Mouse (Mus musculus): ENCODE measurements at regions not wholly inside any gene's neighbourhood (a gene's known extent, or its start where the extent isn't known, plus 50 kb on each side); places are given as distances from the start of the nearest gene placed in this dataset.

DNA sequence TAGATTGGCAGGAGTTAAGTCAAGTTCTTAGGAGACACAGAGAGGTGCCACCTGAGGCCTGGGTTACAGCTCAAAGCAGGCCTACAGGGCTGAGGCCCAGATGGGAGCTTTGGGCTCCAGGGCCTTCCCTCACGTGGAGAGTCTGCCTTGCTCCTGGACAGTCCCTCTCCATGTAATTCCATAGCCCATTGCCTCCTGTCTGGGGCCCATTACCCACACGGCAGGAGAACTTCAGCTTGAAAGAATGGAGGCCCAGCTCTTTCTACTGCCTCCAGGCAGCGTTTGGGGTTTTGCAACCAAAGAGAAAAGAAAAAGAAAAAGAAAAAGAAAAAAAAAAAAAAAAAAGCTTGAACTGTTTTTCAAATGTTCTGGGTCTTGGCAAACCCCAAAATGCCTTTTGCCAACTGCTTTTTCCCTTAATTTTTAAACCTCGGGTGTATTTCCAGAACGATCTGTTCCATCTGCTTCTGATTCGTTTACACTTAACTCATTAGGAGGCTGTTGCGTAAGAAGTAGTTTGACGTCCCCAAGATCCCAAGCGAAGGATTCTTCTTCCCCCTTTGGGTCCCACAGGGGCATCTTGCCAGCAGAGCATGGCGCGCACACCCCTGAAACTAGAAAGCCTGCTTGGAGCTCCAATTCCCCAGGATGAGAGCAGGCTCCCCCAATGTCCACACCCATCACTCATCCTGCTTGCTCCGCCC lies 165.4 kb upstream of the Zfp703 start:
- no peak for DNase-seq (ENCODE audit: low read depth)

DNA sequence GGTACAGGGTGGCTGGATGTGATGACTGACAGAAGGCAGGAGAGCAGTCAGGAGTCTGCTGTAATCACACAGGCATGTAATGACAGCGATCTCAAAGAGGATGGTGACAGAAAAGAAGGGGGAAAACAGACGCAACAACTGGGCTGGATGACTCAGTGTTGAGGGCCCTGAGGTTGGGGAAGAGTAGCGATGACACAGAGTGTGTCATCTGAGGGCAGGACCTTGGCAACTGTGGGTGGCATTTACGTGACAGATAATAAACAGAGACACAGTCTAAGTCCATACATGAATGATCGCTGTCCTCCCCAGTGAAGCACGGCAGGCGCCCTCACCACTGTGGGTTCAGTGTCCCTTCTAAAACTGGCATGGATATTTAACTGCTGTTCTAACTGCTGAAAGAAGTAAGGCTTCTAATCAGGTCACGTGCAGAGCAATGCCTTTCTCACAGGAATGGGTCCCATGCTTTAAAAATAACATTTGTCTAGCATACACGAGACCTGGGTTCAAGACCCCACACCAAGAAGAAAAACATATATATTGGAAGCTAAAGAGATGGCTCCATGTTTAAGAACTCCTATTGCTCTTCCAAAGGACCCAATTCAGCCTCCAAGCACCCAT lies 163.8 kb upstream of the Zfp703 start:
- DNase-seq (ENCODE audit: low read depth) = no peak

- DNase-seq (ENCODE audit: low read depth) = no peak
These were observed 162.0 kb upstream of the Zfp703 start for GRCm38 (mm10) chr8:26815020-26815584.

DNA sequence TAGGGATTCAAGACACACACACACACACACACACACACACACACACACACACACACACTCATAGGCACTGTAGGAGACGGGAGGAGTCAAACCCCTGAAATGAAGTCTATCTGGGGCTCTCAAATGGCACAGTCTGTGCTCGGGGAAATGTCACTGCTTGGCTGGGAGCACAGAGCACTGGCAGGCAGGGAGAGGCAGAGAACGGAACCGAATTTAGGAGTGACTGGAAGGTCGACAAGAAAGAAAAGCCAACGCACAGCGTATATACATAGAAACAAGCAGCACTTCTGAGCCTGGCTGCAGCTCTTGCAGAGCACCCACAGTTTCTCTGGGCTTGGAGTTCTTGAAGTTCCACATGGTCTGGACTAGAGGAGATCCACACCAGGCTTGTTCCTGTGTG lies 160.1 kb upstream of the Zfp703 start:
- DNase-seq (ENCODE audit: low read depth) = no peak

GRCm38 (mm10) chr8:26824189-26824941 lies 152.8 kb upstream of the Zfp703 start:
- DNase-seq (ENCODE audit: low read depth) = no peak

GRCm38 (mm10) chr8:26828311-26828909 lies 148.7 kb upstream of the Zfp703 start:
- no peak for DNase-seq (ENCODE audit: low read depth)

GRCm38 (mm10) chr8:26829313-26829712 lies 147.8 kb upstream of the Zfp703 start:
- no peak for DNase-seq (ENCODE audit: low read depth)

DNA sequence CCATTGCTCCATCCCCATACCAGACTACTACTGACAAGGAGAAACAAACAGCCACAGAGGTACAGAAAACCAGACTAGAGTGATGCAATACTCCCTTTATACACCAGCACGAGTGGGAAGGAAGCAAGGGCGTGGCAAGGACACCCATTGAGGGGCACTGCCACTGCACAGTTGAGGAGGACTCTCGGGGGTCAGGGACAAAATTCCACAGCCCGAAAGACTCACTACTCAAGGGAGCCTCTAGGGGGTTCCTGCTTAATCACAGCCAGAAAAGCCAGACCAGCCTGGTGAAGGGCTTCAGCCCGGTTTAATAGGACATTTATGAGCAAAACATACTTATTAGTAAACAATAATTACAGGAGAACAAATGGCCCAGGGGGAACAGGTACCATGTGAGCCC lies 146.0 kb upstream of the Zfp703 start:
- DNase-seq (ENCODE audit: low read depth) = no peak

- DNase-seq (ENCODE audit: low read depth) = no peak
These were observed 145.3 kb upstream of the Zfp703 start for GRCm38 (mm10) chr8:26831790-26832189.

- no peak for DNase-seq (ENCODE audit: low read depth)
These were observed 144.6 kb upstream of the Zfp703 start for GRCm38 (mm10) chr8:26832546-26832945.

GRCm38 (mm10) chr8:26833297-26833696 lies 143.8 kb upstream of the Zfp703 start:
- no peak for DNase-seq (ENCODE audit: low read depth)

- no peak for DNase-seq (ENCODE audit: low read depth)
These were observed 143.3 kb upstream of the Zfp703 start for GRCm38 (mm10) chr8:26833784-26834183.

GRCm38 (mm10) chr8:26834604-26835003 lies 142.5 kb upstream of the Zfp703 start:
- no peak for DNase-seq (ENCODE audit: low read depth)

- DNase-seq (ENCODE audit: low read depth) = no peak
These were observed 142.0 kb upstream of the Zfp703 start for GRCm38 (mm10) chr8:26835076-26835475.

DNA sequence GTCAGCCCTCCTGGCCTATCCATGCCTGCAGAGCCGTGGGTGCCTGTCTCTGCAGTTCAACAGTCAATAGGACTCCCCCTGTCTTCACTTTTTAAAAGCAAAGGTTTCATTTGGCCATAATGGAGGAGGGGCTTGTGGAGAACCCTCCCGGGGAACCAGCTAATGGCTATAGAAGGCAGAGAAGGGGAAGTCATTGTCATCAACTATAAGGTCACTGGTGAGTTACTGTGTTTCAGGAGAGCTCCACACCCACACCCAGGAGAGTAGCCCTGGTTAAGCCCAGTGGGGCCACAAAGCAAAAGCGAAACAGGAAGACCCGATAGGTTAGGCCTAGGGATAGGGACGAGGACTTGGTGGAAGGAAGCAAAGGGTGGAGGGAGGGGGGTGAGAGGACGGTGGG lies 141.5 kb upstream of the Zfp703 start:
- no peak for DNase-seq (ENCODE audit: low read depth)

- DNase-seq (ENCODE audit: low read depth) = no peak
These were observed 140.6 kb upstream of the Zfp703 start for GRCm38 (mm10) chr8:26836552-26836951.

DNA sequence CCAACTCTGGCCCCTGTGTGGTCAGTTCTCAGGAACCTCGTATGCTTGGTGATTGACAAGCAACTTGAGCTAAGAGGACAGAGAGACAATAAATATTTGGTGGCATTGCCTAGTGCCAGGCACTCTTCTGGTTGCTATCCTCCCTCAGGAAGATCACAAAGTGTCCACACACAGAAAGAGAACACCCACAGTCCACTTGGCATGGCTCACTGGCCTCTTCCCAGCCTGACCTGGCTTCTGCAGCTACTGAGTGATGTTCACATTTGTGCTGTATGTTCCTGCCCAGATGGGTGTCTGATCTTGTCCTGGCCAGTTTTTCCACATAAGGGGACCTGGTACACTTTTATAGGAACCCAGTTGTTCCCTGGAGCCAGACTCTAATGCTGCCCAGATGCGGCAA lies 136.8 kb upstream of the Zfp703 start:
- no peak for DNase-seq (ENCODE audit: low read depth)

DNA sequence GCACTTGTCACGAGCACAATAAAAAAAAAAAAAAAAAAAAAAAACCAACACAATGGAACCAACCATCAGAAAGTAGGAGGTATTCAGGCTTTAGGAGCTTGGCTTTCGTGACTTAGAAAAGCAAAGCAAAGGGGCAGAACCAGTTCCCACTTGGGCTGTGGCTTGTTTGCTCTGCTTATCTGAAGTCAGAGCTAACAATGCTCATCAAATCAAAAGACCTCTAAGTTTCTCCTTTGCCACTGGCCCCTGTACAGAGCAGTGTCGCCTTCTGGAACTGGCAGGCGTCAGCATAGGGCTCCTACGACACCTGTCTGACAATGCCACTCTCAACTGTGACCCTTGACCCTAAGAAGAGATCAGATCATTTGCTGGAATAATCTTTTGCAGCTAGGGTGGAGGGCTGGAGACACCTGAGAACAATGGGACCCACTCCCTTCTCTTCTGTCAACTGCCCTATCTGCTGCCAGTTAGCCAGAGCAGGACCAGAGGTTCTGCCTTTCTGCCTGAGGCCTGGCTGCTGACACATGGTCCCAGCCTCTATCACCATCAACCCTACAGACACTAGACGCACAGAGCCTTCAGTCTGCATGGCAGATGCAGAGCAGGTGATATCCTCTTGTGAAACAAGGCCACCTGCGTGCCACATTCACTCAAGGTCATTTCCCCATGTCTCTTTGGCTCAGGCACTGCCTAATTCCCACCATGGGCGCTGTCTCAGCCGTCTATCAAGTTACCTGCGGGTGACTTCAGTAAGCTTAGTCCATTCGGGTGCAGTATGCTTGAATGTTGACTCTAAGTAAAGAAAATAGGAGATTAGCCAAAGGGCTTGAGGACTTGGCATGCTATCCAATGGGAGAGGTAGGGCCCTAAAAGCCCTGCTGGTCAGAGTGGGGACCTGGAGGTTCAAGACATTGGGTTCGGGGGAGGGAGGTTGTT lies 136.1 kb upstream of the Zfp703 start:
- DNase-seq (ENCODE audit: low read depth) = no peak

DNA sequence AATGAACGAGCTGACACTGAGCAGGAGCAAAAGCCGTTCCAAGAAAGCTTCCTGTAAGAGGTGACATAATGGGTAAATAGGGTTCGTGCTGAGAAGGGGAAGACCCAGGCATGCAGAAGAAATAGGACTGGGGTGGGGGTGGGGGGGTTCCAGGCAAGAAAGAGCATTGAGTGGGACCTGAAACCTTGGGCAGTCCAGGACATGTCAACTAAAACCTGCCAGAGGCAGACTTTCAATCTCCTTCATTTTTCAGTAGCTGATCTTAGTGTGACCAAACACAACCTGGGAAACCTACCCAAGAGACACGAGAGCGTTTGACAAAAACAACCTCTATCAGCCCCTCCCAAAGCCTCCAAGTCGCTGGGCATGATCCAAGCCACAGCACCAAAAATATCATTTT lies 133.4 kb upstream of the Zfp703 start:
- no peak for DNase-seq (ENCODE audit: low read depth)

GRCm38 (mm10) chr8:26844132-26844808 lies 132.9 kb upstream of the Zfp703 start:
- no peak for DNase-seq (ENCODE audit: low read depth)

- DNase-seq (ENCODE audit: low read depth) = no peak
These were observed 132.3 kb upstream of the Zfp703 start for GRCm38 (mm10) chr8:26844809-26845143.

All from c-Kit-positive CD71-positive TER-119-negative erythroid progenitor cells, embryonic 14.5 days (primary cell).